Mouse (Mus musculus) skeletal muscle tissue, adult 2 months (tissue): Measurements from ENCODE around the gene C330007P06Rik.
"Not testable (repeated sequence)": the region's sequence is repeated elsewhere in the genome, so short reads cannot be mapped to it uniquely, and the experiment has no call there.

Source experiments
- DNase-seq: peaks from one replicate; pipeline ENCODE4 v3.0.0-alpha.2; 2012; ENCODE audit warnings: low read depth, low spot score

C330007P06Rik gene

GRCm38 (mm10) chrX:36873765-36874164 is at the start of gene C330007P06Rik, which contains the start of gene Ube2a:
Gene C330007P06Rik, minus strand, starts transcription at chrX:36874111.
Gene Ube2a, plus strand, starts transcription at chrX:36873900.
- DNase-seq, result no peak

GRCm38 (mm10) chrX:36921346-36921745 is 47.4 kb upstream of the C330007P06Rik start:
- DNase-seq, result no peak

DNA sequence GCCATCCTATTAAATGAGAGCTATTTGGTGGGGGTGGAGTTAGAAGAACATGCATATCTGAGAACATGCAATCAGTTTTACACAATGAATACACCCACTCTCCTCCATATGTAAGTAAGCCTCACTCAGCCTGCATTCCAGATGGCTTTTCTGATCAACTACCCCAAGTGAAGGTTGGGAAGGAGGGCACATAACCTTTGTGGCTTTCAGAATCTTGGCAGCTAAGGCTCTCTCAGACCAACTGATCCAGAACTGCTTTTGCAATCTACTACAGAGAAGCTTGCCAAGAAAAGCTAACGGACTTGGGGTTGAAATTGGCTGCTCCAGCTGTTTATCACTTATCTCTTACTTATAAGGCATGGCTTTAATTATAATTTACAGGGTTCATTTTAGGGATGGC is 43.8 kb upstream of the C330007P06Rik start:
- DNase-seq, result no peak

- DNase-seq, result no peak
Observed at GRCm38 (mm10) chrX:36911343-36911742, 37.4 kb upstream of the C330007P06Rik start.

DNA sequence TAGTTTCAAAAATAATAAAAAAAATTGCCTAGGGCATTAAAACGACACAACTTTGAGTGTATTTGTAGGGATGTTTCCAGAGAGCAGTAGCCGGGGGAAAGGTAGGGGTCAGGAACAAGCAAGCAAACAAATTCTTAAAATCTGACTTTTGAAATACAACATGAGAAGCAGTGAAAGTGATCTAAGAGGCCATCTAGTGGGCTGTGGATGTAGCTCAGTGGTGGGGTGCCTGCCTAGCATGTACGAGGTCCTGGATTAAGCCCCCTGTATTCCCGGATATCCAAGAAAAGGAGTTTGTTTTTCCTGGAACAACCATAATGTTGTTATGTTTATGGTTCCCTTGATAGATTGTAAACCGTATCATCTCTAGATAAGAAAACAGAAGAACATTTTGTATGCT is 32.6 kb upstream of the C330007P06Rik start:
- DNase-seq, result no peak

DNA sequence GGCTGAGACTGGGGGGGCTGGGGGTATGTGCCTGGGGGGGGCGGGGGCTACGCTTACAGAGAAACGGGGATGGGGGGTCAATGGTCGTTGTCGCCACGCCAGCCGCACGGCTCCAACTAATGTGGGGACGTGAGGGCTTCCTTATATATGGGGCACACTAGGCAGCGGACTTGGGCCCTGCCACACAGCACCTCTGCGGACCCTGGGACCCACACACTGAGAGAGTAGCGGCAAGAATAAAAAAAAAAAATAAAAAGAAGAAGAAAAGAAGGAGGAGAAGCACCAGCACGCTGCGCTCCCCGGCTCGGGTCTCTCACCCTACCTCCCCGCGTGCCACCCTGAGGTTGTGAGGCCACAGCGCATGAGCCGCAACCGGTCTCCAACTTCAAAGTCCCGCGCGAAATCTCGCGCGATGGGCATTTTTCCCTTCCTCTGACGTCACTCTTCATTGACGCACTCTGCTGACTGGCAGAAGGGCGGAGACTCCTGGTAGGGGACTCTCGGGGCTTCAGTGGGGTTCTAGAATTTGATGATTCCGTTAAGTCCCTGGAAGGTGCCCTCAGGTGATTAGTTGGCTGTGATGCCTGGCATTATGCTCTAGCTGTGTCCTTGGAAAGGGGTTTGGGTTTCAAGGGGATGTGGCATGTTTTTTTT is 29.3 kb upstream of the C330007P06Rik start:
- peak; percentile 93 for DNase-seq

DNA sequence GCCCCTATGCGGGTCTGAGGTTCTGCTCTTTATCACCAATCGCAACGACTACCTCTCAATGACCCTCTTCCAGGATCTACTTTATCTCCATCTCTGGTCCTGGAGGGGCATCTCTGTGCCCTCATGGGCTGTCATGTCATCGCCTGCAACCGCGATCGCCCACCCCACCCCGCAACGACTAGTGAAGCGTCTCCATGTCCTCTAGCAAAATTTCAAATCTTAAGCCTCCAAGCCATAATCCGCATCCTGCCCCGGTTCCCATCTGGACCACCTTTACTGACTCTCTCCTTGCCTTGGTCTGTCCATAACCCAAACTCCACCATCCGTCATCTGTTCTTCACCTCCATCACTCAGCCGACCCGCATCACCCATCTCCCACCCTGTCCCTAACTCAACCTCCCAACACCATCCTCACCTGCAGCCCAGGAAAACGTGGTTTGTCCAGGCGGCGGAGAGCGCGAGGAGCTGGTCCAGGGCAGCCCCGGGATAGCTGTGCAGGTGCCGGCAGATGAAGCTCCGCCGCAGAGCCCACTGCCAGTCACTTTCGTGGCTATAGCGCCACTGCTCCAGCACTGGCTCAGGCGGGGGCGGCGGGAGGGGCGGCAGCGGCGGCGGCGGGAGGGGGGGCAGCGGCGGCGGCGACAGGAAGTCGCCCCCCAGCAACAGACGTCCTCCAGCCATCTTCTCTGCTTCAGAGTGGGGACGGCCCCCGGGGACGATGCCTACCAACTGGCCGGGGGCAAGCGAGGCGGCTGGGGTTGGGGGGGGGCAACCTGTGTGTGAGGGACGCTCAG is 28.6 kb upstream of the C330007P06Rik start, which contains the start of gene Nkrf:
Gene Nkrf, minus strand, starts transcription at position 579 of the 794 bp plus-strand sequence.
- no peak for DNase-seq

- no peak for DNase-seq
Observed at GRCm38 (mm10) chrX:36901655-36902054, 27.7 kb upstream of the C330007P06Rik start.

DNA sequence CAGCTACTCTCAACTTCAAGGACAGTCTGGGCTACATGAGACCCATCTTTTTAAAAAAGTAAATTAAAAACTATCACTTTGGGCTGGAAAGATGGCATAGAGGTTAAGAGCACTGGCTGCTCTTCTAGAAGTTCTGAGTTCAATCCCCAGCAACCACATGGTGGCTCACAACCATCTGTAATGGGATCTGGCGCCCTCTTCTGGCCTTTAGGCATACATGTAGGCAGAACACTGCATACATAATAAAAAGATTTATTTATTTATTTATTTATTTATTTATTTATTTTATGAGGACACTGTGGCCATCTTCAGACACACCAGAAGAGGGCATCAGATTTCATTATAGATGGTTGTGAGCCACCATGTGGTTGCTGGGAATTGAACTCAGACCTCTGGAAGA is 25.0 kb upstream of the C330007P06Rik start:
- not testable (repeated sequence) for DNase-seq

DNA sequence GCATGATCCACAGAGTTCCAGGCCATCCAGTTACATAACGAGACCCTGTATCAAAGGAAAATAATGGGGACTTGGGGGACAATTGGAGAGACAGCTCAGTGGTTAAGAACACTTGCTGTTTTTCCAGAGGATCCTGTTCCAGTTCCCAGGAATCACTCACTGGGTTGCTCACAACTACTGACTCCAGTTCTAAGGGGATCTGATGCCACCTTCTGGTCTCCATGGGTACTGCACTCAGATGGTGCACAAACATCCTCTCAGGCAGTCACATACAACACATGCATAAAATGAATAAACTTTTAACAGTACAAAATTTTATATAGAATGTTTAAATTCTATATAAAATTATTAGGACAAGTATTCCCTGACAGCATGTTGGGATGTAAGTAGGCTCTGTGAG is 10.8 kb upstream of the C330007P06Rik start:
- DNase-seq, result no peak

- no peak for DNase-seq
Observed at GRCm38 (mm10) chrX:36874704-36875128, 805 bp upstream of the C330007P06Rik start.

- DNase-seq, result peak; percentile 70
Observed at GRCm38 (mm10) chrX:36874178-36874696, 326 bp upstream of the C330007P06Rik start.

- DNase-seq, result no peak
Observed at GRCm38 (mm10) chrX:36870372-36870771, 3.5 kb downstream of the C330007P06Rik start.

DNA sequence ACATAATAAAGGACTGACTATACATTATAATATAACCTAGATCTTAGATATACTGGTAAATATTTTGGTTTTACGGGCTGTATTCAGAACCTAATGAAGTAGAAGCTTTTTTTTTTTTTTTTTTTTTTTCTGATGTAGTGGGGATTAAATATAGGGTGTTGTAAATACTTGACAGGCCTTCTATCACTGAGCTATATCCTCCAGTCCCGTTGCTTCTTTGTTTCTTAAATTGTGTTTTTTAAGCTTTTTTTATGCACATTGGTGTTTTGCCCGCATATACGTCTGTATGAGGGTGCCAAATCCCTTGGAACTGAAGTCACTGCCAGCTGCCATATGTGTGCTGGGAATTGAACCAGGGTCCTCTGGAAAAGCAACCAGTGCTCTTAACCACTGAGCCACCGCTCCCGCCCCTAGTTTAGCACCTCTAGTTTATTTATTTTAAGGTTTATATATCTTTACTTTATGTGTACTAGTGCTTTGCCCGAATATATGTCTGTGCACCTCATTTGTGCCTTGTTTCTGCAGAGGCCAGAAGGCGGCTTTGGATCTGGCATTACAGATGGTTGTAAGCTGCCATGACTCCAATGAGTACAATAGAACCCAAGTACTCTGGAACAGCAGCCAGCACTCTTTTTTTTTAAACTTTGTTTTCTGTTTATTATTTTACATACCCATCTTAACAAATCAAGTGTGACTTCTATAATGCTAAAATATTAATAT is 9.1 kb downstream of the C330007P06Rik start:
- DNase-seq, result no peak

- DNase-seq, result peak; percentile 67
Observed at GRCm38 (mm10) chrX:36863766-36864608, 9.9 kb downstream of the C330007P06Rik start.

GRCm38 (mm10) chrX:36852631-36853030 is 21.3 kb downstream of the C330007P06Rik start:
- DNase-seq, result no peak

- no peak for DNase-seq
Observed at GRCm38 (mm10) chrX:36847152-36847551, 26.8 kb downstream of the C330007P06Rik start.

DNA sequence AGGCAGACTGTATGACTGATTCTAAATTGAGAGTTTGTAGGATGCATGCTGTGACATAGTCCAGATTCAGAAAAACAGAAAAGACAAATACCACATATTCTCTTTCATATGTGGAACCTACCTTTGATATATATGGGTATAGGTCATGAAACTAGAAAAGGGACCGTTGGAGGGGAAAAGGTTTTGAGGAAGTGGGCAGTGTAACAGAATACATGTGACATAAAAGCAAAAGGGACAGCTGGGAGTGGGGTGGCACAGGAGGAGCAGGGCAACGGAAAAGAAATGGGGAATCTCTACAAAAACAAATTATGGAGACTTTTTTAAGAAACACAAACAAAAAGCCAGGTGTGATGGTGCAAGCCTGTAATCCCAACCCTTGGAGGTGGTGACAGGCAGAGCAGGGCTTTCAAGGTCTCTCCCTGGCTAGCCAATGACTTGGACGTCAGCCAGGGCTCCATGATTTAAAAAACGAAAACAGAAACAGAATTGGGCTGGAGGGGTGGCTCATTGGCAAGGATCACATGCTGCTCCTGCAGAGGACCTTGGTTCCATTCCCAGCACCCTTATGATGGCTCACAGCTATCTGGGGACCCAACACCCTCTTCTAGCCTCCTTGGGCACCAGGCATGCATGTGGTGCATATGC is 30.4 kb downstream of the C330007P06Rik start:
- DNase-seq, result no peak

GRCm38 (mm10) chrX:36841698-36842097 is 32.2 kb downstream of the C330007P06Rik start:
- DNase-seq, result no peak

DNA sequence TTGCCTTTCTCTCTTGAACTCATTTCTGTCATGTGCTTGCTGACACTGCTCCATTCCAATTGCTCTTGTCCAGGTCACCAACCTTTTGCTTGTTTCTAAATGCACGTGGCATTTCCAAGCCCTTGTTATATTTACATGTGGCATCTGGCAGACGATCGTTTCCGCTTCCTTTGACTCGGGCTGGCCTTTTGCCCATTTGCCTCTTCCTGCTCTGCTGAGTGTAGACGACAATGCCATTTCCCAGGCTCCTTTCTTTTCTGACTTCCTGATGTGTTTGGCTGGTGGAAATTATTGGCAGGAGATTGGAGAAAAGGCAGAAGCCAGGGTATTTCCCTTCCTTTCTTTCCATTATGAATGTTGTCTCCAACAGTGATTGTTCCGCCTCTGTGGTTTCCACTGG is 34.5 kb downstream of the C330007P06Rik start:
- DNase-seq, result no peak
